ENCODE assay signal across 23 mouse cellular contexts in the genomic region with DNA sequence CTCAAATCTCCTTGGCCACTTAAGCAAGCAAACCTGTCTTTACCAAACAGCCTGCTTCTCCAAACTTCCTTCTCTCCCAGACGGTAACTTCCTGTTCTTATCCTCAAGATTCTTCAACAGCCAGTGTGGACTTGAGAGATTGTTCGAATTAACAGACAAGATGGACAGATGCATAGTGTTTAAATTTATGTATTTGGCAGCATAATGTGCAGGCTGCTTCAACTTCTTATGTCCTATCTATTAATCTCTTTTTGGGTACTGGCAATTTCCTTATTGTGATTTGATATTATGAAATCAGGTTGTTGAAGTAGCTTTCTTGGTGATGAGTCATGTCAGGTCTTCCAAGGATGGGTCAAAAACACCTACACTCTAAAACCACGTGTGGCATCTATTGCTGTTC.
A peak's percentile ranks its signal among the peaks of the same experiment; 100 is the strongest.
DNase-seq lines count a peak whose midpoint lies in the region; ATAC-seq and TF ChIP-seq lines count a peak whose summit lies in the region.
"Had no signal": no experiment of that assay in that cellular context is flagged by ENCODE, and none has a peak within 500 bp of the region (broad histone marks: within the 10 kb centered on the region; RNA-seq: fewer than 3 reads in every experiment).

No protein-coding gene starts in this region.

- no peak overlapping the region for H3K27ac ChIP-seq in heart, adult 2 months

- H3K79me2 ChIP-seq in heart, adult 2 months (replicated peaks; ENCODE audit: control insufficient read depth, insufficient read depth, low read length): no peaks in the 10 kb centered on the region

- no peak for TF ChIP-seq EP300 in heart, adult 2 months (IDR thresholded peaks at IDR 0.05; ENCODE audit: insufficient read depth, low read depth, low read length)

- ATAC-seq in erythroid progenitor cell, adult 5-6 weeks (replicated peaks; ENCODE audit: low FRiP score, poor library complexity, severe bottlenecking): no peak
- ATAC-seq: activated CD4-positive, CD25-positive, alpha-beta regulatory T cell, adult 4 months; CD4-positive, CD25-positive, alpha-beta regulatory T cell, adult 4 months; Patski had no signal

- H3K4me1 ChIP-seq in heart, adult 2 months (ENCODE audit: control insufficient read depth, insufficient read depth, low read length): no peaks in the 10 kb centered on the region

- DNase-seq in heart, adult 11 months: peak; percentile 22
- no peak for DNase-seq in heart, adult 2 months
- DNase-seq in 416B (ENCODE audit: low read depth): peak; percentile 17
- DNase-seq in fat pad, adult 2 months (ENCODE audit: extremely low read depth, low read depth, low spot score): peak; percentile 56
- peak; percentile 54 for DNase-seq in gonadal fat pad, adult 2 months (ENCODE audit: low read depth)
- no peak for DNase-seq in left cerebral cortex, postnatal 36 days (ENCODE audit: low spot score in 2 of 2)
- no peak for DNase-seq in cerebellum, postnatal 10 days
- DNase-seq: adrenal gland, adult 2 months; adrenal gland, adult 8-10 months; adrenal gland, postnatal 10 days; adrenal gland, postnatal 14 days; adrenal gland, postnatal 25 days; adrenal gland, postnatal 36 days; B cell, adult 2 months; cerebellum, adult 11 months; cerebellum, adult 11-12 months; cerebellum, adult 18-20 months had no signal

- 54% methylated on average over 3 of the region's 3 CpGs for WGBS in heart, adult 2 months

- no peak for TF ChIP-seq POLR2A in heart, adult 2 months (IDR thresholded peaks at IDR 0.05; ENCODE audit: insufficient read depth, low read depth, low read length)

- no peaks in the 10 kb centered on the region for H3K36me3 ChIP-seq in heart, adult 2 months (ENCODE audit: control insufficient read depth, insufficient read depth, low read length)
- H3K36me3 ChIP-seq: G1E had no signal

- no peak overlapping the region for H3K4me3 ChIP-seq in heart, adult 2 months

- no peak overlapping the region for H3K9ac ChIP-seq in heart, adult 2 months (ENCODE audit: low read depth, low read length)

- intact Hi-C loops in heart, adult 2 months (cut with DNase I): no loop called here
- intact Hi-C loops in left cerebral cortex, postnatal 36 days (cut with DNase I): no loop called here

- H3K27me3 ChIP-seq in heart, adult 2 months (ENCODE audit: control insufficient read depth, insufficient read depth, low read length): no peaks in the 10 kb centered on the region; the same call in 1 of the 2 replicates
- H3K27me3 ChIP-seq: CH12.LX had no signal

- TF ChIP-seq CTCF in heart, adult 2 months (IDR thresholded peaks at IDR 0.05): no peak

Comparison
In these comparisons a context has a peak if more than half of its experiments do, and no peak if none do; other contexts are left out.
1. DNase-seq: peak in heart, adult 11 months (single experiment), 416B (single experiment), fat pad, adult 2 months (single experiment) and gonadal fat pad, adult 2 months (single experiment); none in heart, adult 2 months (0 of 2), left cerebral cortex, postnatal 36 days (0 of 2) and cerebellum, postnatal 10 days (0 of 2).